Mouse (Mus musculus): Measurements from ENCODE around the gene Dnm3.

GRCm38 (mm10) chr1:162388442-162389165 lies 89.2 kb downstream of the Dnm3 start:
- TF ChIP-seq CTCF (IDR thresholded peaks at IDR 0.05; ENCODE audit: control insufficient read depth, insufficient read depth, low read length) = no peak
- TF ChIP-seq POLR2A (IDR thresholded peaks at IDR 0.05; ENCODE audit: borderline replicate concordance, control insufficient read depth, low read depth, low read length) = no peak
